Mouse (Mus musculus) heart, embryonic 13.5 days (tissue): ENCODE data around the gene Gpd1. TPM values are rescaled to one million over a fixed set of nuclear protein-coding genes. Genes with fewer than 3 reads are reported as not detected.
A peak's percentile ranks its signal among the peaks of the same experiment; 100 is the strongest.

Experiments used
- ATAC-seq: fragments of 200-750 bp; cut with Nextera tagmentation; 2 replicates; pipeline ENCODE4 v1.8.0; 2017; ENCODE audit warnings: moderate TSS enrichment; ENCODE audit not compliant: insufficient number of reproducible peaks, low FRiP score, low TSS enrichment; ENCODE audit errors: extremely low read depth
- H3K27ac ChIP-seq: fragments of 300-500 bp; sonication (generic); replicated peaks from 2 replicates; pipeline ENCODE4 v1.5.1; 2015; ENCODE audit warnings: moderate library complexity, mild to moderate bottlenecking, inconsistent platforms
- H3K27me3 ChIP-seq: fragments of 300-500 bp; sonication (generic); replicated peaks from 2 replicates; pipeline ENCODE4 v1.6.1; 2015; ENCODE audit warnings: mild to moderate bottlenecking, inconsistent platforms
- H3K36me3 ChIP-seq: fragments of 300-500 bp; sonication (generic); 2 replicates; pipeline ENCODE4 v1.6.1; 2015; ENCODE audit warnings: mild to moderate bottlenecking, inconsistent platforms
- H3K4me1 ChIP-seq: fragments of 300-500 bp; sonication (generic); 2 replicates; pipeline ENCODE4 v1.6.1; 2015; ENCODE audit warnings: inconsistent platforms
- H3K4me2 ChIP-seq: fragments of 300-500 bp; sonication (generic); 2 replicates; pipeline ENCODE4 v1.6.1; 2015; ENCODE audit warnings: inconsistent platforms, mild to moderate bottlenecking, moderate library complexity
- H3K4me3 ChIP-seq: fragments of 300-500 bp; sonication (generic); 2 replicates; pipeline ENCODE4 v1.5.1; 2015; ENCODE audit warnings: moderate library complexity, mild to moderate bottlenecking, inconsistent platforms
- H3K9ac ChIP-seq: fragments of 300-500 bp; sonication (generic); 2 replicates; pipeline ENCODE4 v1.6.1; 2015; ENCODE audit warnings: inconsistent platforms, mild to moderate bottlenecking, moderate library complexity
- H3K9me3 ChIP-seq: fragments of 300-500 bp; sonication (generic); 2 replicates; pipeline ENCODE4 v1.6.1; 2016; ENCODE audit warnings: inconsistent platforms
- WGBS: fragments of 180-500 bp; shearing (Covaris S2); methylation state at CpG from one replicate; pipeline ENCODE4 v1.1.7; 2015; ENCODE audit warnings: mixed read lengths; 5-methylcytosine and 5-hydroxymethylcytosine counted together
- polyA plus RNA-seq: library from polyadenylated mRNA; unstranded; fragments of >200 nt; fragmentation: Nextera tagmentation; extraction: Ambion mirVana; gene quantifications from 2 replicates; pipeline ENCODE4 v1.2.1, GENCODE M21; 2015

Gpd1 gene
- polyA plus RNA-seq = 1.3 and 1.8 TPM in 2 replicates

DNA sequence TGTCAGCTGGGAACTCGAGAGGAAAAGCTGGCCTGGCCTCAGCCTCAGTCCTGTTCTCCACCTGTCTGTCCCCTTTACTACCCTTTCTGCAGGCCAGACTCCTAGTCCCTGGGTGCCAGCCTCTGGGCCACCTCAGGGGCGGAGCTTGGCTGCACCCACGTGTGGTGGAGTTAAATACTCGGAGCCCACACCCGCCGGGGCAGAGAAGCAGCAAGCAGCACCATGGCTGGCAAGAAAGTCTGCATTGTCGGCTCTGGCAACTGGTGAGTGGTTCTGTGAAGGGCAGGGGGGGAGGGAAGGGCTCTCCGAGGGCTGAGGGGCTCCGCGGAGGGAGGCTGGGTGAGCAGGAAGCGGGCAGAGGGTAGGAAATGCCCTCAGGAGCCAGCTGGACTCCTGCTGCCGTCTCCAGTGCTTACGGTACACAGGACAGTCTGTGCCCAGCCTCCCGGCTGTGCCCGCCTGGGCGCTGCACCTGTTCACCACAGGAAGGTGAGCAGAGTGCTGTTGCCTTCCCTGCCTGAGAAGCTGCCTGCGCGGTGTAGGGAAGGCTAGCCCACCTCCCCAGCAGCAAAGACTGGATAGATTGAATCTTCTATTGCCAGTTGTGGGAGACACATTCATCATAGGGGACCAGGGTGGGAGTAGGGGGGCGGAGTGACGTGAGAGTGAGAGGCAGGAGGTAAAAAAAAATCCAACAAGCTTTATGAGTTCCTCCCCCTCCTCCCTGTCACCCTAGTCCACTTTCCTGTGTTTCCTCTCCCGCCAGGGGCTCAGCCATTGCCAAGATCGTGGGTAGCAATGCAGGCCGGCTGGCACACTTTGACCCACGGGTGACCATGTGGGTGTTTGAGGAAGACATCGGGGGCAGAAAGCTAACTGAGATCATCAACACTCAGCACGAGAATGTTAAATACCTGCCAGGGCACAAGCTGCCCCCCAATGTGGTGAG, at the start of gene Gpd1:
Gene Gpd1 (plus strand): TSS at position 130 of the 949 bp plus-strand sequence.
- no peak for ATAC-seq
- H3K27me3 ChIP-seq = no peaks in the 10 kb centered on the region
- H3K4me3 ChIP-seq = no peak within 1 kb of the TSS
- no peak within 1 kb of the TSS for H3K27ac ChIP-seq
- H3K9ac ChIP-seq = peak within 1 kb of the TSS; percentile 64; the same call in 1 of the 2 replicates
- peaks cover 62% of the 10 kb centered on the region for H3K36me3 ChIP-seq
- no peak within 1 kb of the TSS for H3K4me2 ChIP-seq
- H3K9me3 ChIP-seq = no peaks in the 10 kb centered on the region
- H3K4me1 ChIP-seq = peaks cover 54% of the 10 kb centered on the region
- WGBS = 63% methylated on average over 26 of the region's 26 CpGs

DNA sequence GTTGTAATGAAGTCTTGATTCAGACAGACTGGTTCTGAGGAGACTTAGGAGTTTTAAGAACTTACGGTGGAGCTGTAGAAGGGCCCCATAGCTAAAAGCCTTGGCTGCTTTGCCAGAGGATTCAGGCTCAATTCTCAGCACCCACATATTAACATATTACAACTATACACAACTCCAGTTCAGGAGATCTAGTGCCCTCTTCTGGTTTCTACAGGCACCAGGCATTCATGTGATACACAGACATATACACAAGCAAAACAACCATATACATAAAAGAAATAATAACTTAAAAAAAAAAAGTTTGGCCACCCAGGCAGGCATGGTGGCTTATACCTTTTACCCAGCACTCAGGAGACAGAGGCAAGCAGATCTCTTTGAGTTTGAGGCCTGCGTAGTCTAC, 49.8 kb upstream of the Gpd1 start:
- Histone ChIP-seq H3K4me1 (peaks cover 47% of the 10 kb centered on the region), H3K27ac (no peak overlapping the region), H3K27me3 (peaks cover 68% of the 10 kb centered on the region), H3K4me2 (no peak overlapping the region), H3K9me3 (no peaks in the 10 kb centered on the region), H3K36me3 (no peaks in the 10 kb centered on the region), H3K9ac (no peak overlapping the region), H3K4me3 (no peak overlapping the region)
- 97% methylated on average over 2 of the region's 2 CpGs for WGBS
- no peak for ATAC-seq

DNA sequence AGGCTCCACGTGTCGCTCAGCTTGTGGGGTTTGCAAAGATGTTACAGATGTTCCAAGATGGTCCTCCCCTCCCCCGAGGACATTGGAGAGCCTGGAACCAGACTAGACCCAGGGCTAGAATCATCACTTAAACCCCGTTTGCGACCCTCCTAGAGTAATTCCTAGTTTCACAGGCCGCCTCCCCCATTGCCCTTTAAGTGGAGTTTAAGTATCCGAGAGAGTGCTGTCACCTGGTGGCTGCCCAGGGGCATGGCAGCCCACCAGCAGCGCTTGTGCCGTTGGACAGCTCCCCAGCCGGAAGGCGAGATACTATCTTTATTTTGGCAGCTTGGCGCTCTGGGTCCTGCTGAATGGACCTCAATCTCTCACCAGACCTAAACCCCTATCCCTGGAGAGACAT, 48.4 kb upstream of the Gpd1 start:
- H3K36me3 ChIP-seq = no peaks in the 10 kb centered on the region
- WGBS = 4% methylated on average over 12 of the region's 12 CpGs
- peaks cover 81% of the 10 kb centered on the region for H3K27me3 ChIP-seq
- H3K9me3 ChIP-seq = no peaks in the 10 kb centered on the region
- H3K4me2 ChIP-seq = peak overlapping the region; percentile 29; the same call in 1 of the 2 replicates
- peaks cover 39% of the 10 kb centered on the region for H3K4me1 ChIP-seq
- no peak for ATAC-seq
- H3K27ac ChIP-seq = no peak overlapping the region
- no peak overlapping the region for H3K9ac ChIP-seq
- H3K4me3 ChIP-seq = no peak overlapping the region

DNA sequence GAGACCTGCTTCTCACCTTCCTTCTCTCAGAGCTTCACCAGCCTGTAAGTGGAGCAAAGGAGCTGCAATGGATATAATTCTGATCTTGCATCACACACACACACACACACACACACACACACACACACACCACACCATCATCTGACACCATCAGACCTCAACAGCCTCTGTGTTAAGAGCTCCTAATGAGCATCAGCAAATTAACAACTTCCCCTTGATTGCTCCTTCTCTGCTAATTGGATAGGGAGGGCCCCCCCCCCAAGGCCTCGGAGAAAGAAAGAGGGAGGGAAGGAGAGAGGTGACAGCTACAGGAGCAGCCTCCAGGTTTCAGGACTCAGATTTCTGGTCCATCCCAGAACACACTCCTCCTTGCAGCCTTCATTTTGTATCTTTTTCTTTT, 47.9 kb upstream of the Gpd1 start:
- H3K4me2 ChIP-seq = no peak overlapping the region
- 0% methylated on average over 1 of the region's 1 CpGs for WGBS
- no peak for ATAC-seq
- H3K4me1 ChIP-seq = peaks cover 33% of the 10 kb centered on the region
- H3K27ac ChIP-seq = no peak overlapping the region
- H3K4me3 ChIP-seq = no peak overlapping the region
- peaks cover 86% of the 10 kb centered on the region for H3K27me3 ChIP-seq
- no peaks in the 10 kb centered on the region for H3K36me3 ChIP-seq
- H3K9ac ChIP-seq = no peak overlapping the region
- no peaks in the 10 kb centered on the region for H3K9me3 ChIP-seq

DNA sequence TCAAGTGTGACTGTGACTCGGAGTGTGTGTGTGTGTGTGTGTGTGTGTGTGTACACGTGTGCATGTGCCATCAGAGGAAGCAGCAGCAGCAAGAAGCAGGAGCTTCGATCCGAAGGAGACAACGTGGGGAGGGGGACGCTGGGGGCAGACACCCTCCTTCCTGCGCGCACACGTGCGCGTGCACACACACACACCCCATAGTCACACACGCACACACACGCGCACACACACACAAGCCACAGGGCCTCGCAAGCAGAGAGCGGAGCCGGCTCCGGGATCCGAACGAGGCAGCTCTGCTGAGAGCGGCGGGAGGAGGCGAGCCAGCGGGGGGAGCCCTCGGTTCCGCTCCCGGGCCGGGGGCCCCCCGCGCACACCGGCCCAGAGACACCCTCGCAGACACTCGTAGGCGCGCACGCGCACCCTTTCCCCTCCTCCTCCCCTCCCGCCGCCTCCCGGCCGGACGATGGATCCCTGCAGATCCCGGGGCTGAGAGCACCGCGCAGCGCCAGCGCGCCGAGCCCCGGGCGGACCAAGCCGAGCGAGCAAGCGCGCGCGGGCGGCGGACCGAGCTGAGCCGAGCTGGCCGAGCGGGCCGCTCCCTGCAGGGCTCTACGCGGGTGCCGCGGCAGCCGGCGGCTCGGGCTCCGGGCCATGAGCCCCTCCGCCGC, 47.0 kb upstream of the Gpd1 start, which contains the start of gene Asic1:
Gene Asic1 (plus strand): TSS at position 215 of the 668 bp plus-strand sequence.
- Histone ChIP-seq H3K4me3 (peak within 1 kb of the TSS; percentile 59), H3K4me2 (peak within 1 kb of the TSS; percentile 88), H3K9me3 (no peaks in the 10 kb centered on the region), H3K9ac (peak within 1 kb of the TSS; percentile 81), H3K36me3 (no peaks in the 10 kb centered on the region), H3K27me3 (peaks cover 93% of the 10 kb centered on the region), H3K4me1 (peaks cover 29% of the 10 kb centered on the region), H3K27ac (no peak within 1 kb of the TSS)
- under 1% methylated on average over 70 of the region's 74 CpGs for WGBS
- ATAC-seq = no peak

DNA sequence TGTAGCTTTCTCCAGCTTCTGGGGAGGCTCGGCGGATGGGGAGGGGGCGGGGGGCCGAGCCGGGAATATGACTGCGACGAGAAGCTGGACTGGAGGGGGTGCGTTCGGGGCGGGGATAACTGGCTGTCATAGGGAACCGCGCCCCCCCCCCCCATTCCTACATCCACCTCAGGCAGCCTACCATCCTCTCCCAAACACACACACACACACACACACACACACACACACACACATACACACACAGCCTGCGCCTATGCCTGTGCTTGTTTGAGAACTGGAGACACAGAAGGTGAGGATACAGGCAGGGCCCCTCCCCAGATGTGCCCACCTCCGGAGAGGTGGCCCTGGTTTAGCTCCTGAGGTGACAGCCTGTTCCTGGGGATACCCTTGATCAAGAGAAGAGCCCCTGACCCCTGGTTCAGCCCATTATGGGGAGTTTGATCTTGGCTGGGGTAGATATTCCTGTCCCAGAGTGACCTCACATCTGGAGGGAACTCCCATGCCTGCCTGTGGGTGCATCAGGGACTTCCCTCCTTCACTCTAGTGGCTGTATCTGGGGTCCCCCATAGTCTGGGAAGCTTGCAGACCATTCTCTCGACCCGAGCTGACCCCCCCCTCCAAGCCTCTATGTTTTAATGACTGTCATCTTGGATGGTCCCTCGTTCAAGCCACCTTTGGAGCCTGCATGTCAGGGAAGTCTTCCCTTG, 46.2 kb upstream of the Gpd1 start:
- H3K4me3 ChIP-seq = peak overlapping the region; percentile 59
- H3K9me3 ChIP-seq = no peaks in the 10 kb centered on the region
- no peak for ATAC-seq
- peak overlapping the region; percentile 88 for H3K4me2 ChIP-seq
- no peaks in the 10 kb centered on the region for H3K36me3 ChIP-seq
- no peak overlapping the region for H3K27ac ChIP-seq
- H3K27me3 ChIP-seq = peaks cover 92% of the 10 kb centered on the region
- peak overlapping the region; percentile 81 for H3K9ac ChIP-seq
- peaks cover 21% of the 10 kb centered on the region for H3K4me1 ChIP-seq
- WGBS = 8% methylated on average over 12 of the region's 17 CpGs

DNA sequence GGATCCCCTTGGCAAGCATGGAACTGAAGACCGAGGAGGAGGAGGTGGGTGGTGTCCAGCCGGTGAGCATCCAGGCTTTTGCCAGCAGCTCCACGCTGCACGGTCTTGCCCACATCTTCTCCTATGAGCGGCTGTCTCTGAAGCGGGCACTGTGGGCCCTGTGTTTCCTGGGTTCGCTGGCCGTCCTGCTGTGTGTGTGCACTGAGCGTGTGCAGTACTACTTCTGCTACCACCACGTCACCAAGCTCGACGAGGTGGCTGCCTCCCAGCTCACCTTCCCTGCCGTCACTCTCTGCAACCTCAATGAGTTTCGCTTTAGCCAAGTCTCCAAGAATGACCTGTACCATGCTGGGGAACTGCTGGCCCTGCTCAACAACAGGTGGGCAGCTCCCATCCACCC, 45.5 kb upstream of the Gpd1 start:
- Histone ChIP-seq H3K4me2 (no peak overlapping the region), H3K27me3 (peaks cover 90% of the 10 kb centered on the region), H3K27ac (no peak overlapping the region), H3K9ac (no peak overlapping the region), H3K4me3 (no peak overlapping the region), H3K4me1 (peaks cover 17% of the 10 kb centered on the region), H3K9me3 (no peaks in the 10 kb centered on the region), H3K36me3 (no peaks in the 10 kb centered on the region)
- 67% methylated on average over 14 of the region's 14 CpGs for WGBS
- ATAC-seq = no peak

DNA sequence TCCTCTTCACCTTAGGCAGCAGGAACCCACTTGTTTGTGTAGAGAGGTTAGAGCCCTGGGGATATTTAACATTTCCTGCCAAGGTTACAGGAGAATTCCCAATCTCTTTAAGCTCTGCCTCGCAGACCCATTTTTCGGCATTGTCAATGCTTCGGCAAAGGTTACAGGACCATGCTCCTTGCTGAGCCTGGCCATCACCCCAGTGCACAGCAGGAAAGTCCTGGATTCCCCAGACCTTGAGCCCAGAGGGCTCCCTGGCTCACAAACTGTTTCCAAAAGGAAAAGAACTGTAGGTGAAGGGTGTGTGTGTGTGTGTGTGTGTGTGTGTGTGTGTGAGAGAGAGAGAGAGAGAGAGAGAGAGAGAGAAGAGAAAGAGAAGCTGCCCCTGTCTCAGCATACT, 42.4 kb upstream of the Gpd1 start:
- H3K4me3 ChIP-seq = no peak overlapping the region
- H3K4me1 ChIP-seq = peaks cover 21% of the 10 kb centered on the region
- H3K27ac ChIP-seq = no peak overlapping the region
- no peak overlapping the region for H3K4me2 ChIP-seq
- H3K27me3 ChIP-seq = peaks cover 88% of the 10 kb centered on the region
- H3K36me3 ChIP-seq = no peaks in the 10 kb centered on the region
- WGBS = 70% methylated on average over 3 of the region's 3 CpGs
- no peaks in the 10 kb centered on the region for H3K9me3 ChIP-seq
- ATAC-seq = no peak
- H3K9ac ChIP-seq = no peak overlapping the region

DNA sequence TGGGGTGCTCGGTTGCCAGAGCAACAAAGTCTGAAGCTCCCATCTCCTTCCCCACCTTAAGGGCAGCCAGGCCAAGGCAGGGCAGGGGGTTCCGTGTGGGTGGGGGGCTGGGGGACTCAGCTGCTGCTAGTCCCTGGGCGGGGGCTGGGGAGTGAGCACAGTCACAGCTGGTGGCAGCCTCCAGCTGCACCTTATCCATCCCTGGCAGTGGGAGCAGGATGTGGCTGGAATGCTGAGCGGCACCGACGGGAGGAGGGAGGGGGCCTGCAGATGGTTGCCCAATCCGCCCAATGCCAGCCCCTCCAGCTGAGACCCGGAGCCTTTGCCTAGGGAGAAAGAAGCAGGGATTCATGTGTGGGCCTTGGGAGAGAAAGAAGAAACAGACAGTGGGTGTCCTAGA, 40.2 kb upstream of the Gpd1 start:
- no peak overlapping the region for H3K4me3 ChIP-seq
- ATAC-seq = no peak
- no peaks in the 10 kb centered on the region for H3K9me3 ChIP-seq
- peaks cover 10% of the 10 kb centered on the region; the same call in 1 of the 2 replicates for H3K4me1 ChIP-seq
- no peaks in the 10 kb centered on the region for H3K36me3 ChIP-seq
- 29% methylated on average over 8 of the region's 8 CpGs for WGBS
- H3K27ac ChIP-seq = no peak overlapping the region
- H3K4me2 ChIP-seq = no peak overlapping the region
- H3K27me3 ChIP-seq = peaks cover 79% of the 10 kb centered on the region
- no peak overlapping the region for H3K9ac ChIP-seq

DNA sequence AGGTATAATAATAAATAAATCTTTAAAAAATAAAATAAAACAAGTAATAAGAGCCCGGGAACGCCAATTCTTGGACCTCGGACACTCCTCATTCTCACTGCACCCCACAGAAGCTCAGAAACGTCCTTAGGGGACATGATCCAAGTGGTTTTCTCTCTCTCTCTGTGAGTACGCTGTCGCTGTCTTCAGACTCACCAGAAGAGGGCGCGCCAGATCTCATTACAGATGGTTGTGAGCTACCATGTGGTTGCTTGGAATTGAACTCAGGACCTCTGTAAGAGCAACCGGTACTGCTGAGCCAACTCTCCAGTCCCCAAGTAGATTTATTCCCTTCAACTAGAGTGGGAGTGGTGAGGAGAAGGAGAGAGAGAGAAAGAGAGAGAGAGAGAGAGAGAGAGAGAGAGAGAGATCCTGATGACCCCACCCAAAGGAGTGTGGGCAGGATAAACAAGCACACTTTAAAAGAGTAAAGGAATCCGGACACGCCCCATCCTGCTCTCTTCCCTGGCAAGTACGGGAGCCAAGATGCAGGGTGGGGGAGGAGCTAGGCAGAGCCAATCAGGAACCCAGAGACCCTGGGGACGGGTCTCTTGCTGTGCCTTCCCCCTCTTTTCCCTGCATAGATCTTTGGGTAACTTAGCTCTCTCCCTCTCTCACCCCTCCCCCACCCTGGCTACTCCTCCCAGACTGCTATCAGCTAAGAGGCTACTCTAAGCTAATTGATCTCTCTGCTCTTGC, 39.1 kb upstream of the Gpd1 start:
- WGBS = 14% methylated on average over 13 of the region's 13 CpGs
- Histone ChIP-seq H3K27ac (no peak overlapping the region), H3K27me3 (peaks cover 67% of the 10 kb centered on the region), H3K4me3 (no peak overlapping the region), H3K36me3 (no peaks in the 10 kb centered on the region), H3K4me1 (peaks cover 10% of the 10 kb centered on the region; the same call in 1 of the 2 replicates), H3K9ac (no peak overlapping the region), H3K4me2 (no peak overlapping the region), H3K9me3 (no peaks in the 10 kb centered on the region)
- ATAC-seq = no peak
